Comparison of ENCODE assay signal across 18 mouse cellular contexts in genomic region chr4:102959409-102959808, GRCm38 (mm10). TPM values are rescaled to one million over a fixed set of nuclear protein-coding genes. Genes with fewer than 3 reads are reported as not detected.
"Had no signal": no experiment of that assay in that cellular context is flagged by ENCODE, and none has a peak within 500 bp of the region (broad histone marks: within the 10 kb centered on the region; RNA-seq: fewer than 3 reads in every experiment).

No protein-coding gene starts in this region.

- DNase-seq: kidney, adult 11 months; kidney, adult 8-10 months; kidney, postnatal 10 days; kidney, postnatal 36 days; layer of hippocampus, postnatal 36 days; liver, embryonic 13.5 days; lung, embryonic 14.5 days; midbrain, embryonic 14.5 days; thymus, postnatal 14 days; thymus, postnatal 4 days had no signal

- H3K36me3 ChIP-seq: intestine, embryonic 15.5 days; kidney, embryonic 15.5 days; liver, embryonic 13.5 days had no signal

- ATAC-seq: intestine, embryonic 15.5 days; lung, postnatal 0 days had no signal

- H3K27me3 ChIP-seq: intestine, embryonic 15.5 days; kidney, embryonic 15.5 days; liver, embryonic 13.5 days had no signal

RNA-seq across cellular contexts. Expression of gene Tctex1d1, which starts 19.0 kb away (rescaled TPM):
- total RNA-seq: liver, adult 2 months; megakaryocyte-erythroid progenitor cell, adult 5-6 weeks had no signal
- polyA plus RNA-seq: liver, adult 2 months; macrophage; midbrain, embryonic 11.5 days; small intestine, adult 2 months had no signal
